Mouse (Mus musculus) heart, embryonic 11.5 days (tissue): ENCODE measurements at regions not wholly inside any gene's neighbourhood (a gene's known extent, or its start where the extent isn't known, plus 50 kb on each side); places are given as distances from the start of the nearest gene placed in this dataset.

Experiments
- ATAC-seq: fragments of 200-750 bp; cut with Nextera tagmentation; replicated peaks from 2 replicates; pipeline ENCODE4 v1.8.0; 2017; ENCODE audit warnings: moderate library complexity; ENCODE audit not compliant: insufficient number of reproducible peaks, low FRiP score, low TSS enrichment
- H3K27ac ChIP-seq: fragments of 300-500 bp; sonication (generic); 2 replicates; pipeline ENCODE4 v1.5.1; 2014; ENCODE audit warnings: mild to moderate bottlenecking, low read depth, low read length
- H3K27me3 ChIP-seq: fragments of 300-500 bp; sonication (generic); 2 replicates; pipeline ENCODE4 v1.6.1; 2014; ENCODE audit warnings: mild to moderate bottlenecking, low read length, mixed read lengths; ENCODE audit not compliant: control insufficient read depth, insufficient read depth
- H3K36me3 ChIP-seq: fragments of 300-500 bp; sonication (generic); 2 replicates; pipeline ENCODE4 v1.6.1; 2014; ENCODE audit warnings: mild to moderate bottlenecking, low read length, moderate library complexity, mixed read lengths; ENCODE audit not compliant: control insufficient read depth, insufficient read depth
- H3K4me1 ChIP-seq: fragments of 300-500 bp; sonication (generic); 2 replicates; pipeline ENCODE4 v1.6.1; 2014; ENCODE audit warnings: low read length; ENCODE audit not compliant: control insufficient read depth, insufficient read depth
- H3K4me2 ChIP-seq: fragments of 300-500 bp; sonication (generic); 2 replicates; pipeline ENCODE4 v1.6.1; 2014; ENCODE audit warnings: mild to moderate bottlenecking, moderate library complexity
- H3K4me3 ChIP-seq: fragments of 300-500 bp; sonication (generic); 2 replicates; pipeline ENCODE4 v1.5.1; 2014; ENCODE audit warnings: low read depth, low read length
- H3K9ac ChIP-seq: fragments of 300-500 bp; sonication (generic); 2 replicates; pipeline ENCODE4 v1.6.1; 2014; ENCODE audit warnings: mild to moderate bottlenecking, low read depth, low read length, moderate library complexity
- H3K9me3 ChIP-seq: fragments of 300-500 bp; sonication (generic); replicated peaks from 2 replicates; pipeline ENCODE4 v1.6.1; 2016; ENCODE audit warnings: low read length; ENCODE audit not compliant: control insufficient read depth
- WGBS: fragments of 180-500 bp; shearing (Covaris S2); extraction: QIAGEN DNeasy Blood & Tissue Kit; methylation state at CpG from one replicate; pipeline ENCODE4 v1.1.7; 2014; ENCODE audit not compliant: insufficient replicate concordance; 5-methylcytosine and 5-hydroxymethylcytosine counted together

- no peak overlapping the region for H3K27ac ChIP-seq
- H3K4me2 ChIP-seq, result no peak overlapping the region
- no peaks in the 10 kb centered on the region for H3K36me3 ChIP-seq
- H3K9me3 ChIP-seq, result no peaks in the 10 kb centered on the region
- H3K27me3 ChIP-seq, result no peaks in the 10 kb centered on the region
- 74% methylated on average over 6 of the region's 6 CpGs for WGBS
- ATAC-seq, result no peak
- no peak overlapping the region for H3K4me3 ChIP-seq
- H3K4me1 ChIP-seq, result no peaks in the 10 kb centered on the region
- no peak overlapping the region for H3K9ac ChIP-seq
Measured at GRCm38 (mm10) chr15:52095629-52096190, 1789.0 kb upstream of the Gm7489 start.

- Histone ChIP-seq H3K4me2 (no peak overlapping the region), H3K9ac (no peak overlapping the region), H3K4me3 (no peak overlapping the region), H3K9me3 (no peaks in the 10 kb centered on the region), H3K27ac (no peak overlapping the region), H3K27me3 (no peaks in the 10 kb centered on the region), H3K36me3 (no peaks in the 10 kb centered on the region), H3K4me1 (no peaks in the 10 kb centered on the region)
- ATAC-seq, result no peak
- 86% methylated on average over 2 of the region's 2 CpGs for WGBS
Measured at GRCm38 (mm10) chr15:52108761-52109160, 1775.9 kb upstream of the Gm7489 start.

GRCm38 (mm10) chr15:52114368-52115036 is 1770.2 kb upstream of the Gm7489 start:
- 67% methylated on average over 2 of the region's 2 CpGs for WGBS
- Histone ChIP-seq H3K9ac (no peak overlapping the region), H3K36me3 (no peaks in the 10 kb centered on the region), H3K4me2 (no peak overlapping the region), H3K27ac (no peak overlapping the region), H3K27me3 (no peaks in the 10 kb centered on the region), H3K4me3 (no peak overlapping the region), H3K4me1 (no peaks in the 10 kb centered on the region), H3K9me3 (no peaks in the 10 kb centered on the region)
- ATAC-seq, result no peak

- Histone ChIP-seq H3K27ac (no peak overlapping the region), H3K4me3 (no peak overlapping the region), H3K4me2 (no peak overlapping the region), H3K27me3 (no peaks in the 10 kb centered on the region), H3K36me3 (no peaks in the 10 kb centered on the region), H3K9me3 (no peaks in the 10 kb centered on the region), H3K9ac (no peak overlapping the region), H3K4me1 (no peaks in the 10 kb centered on the region)
- 67% methylated on average over 3 of the region's 3 CpGs for WGBS
- no peak for ATAC-seq
Measured at GRCm38 (mm10) chr15:52136693-52137092, 1748.0 kb upstream of the Gm7489 start.

- WGBS, result 21% methylated on average over 5 of the region's 5 CpGs
- H3K27me3 ChIP-seq, result no peaks in the 10 kb centered on the region
- no peaks in the 10 kb centered on the region for H3K4me1 ChIP-seq
- no peaks in the 10 kb centered on the region for H3K9me3 ChIP-seq
- no peak for ATAC-seq
- H3K9ac ChIP-seq, result no peak overlapping the region
- H3K27ac ChIP-seq, result no peak overlapping the region
- H3K36me3 ChIP-seq, result no peaks in the 10 kb centered on the region
- no peak overlapping the region for H3K4me2 ChIP-seq
- no peak overlapping the region for H3K4me3 ChIP-seq
Measured at GRCm38 (mm10) chr15:52153421-52153820, 1731.3 kb upstream of the Gm7489 start.

GRCm38 (mm10) chr15:52155784-52156183 is 1728.9 kb upstream of the Gm7489 start:
- no peaks in the 10 kb centered on the region for H3K9me3 ChIP-seq
- no peak overlapping the region for H3K4me3 ChIP-seq
- H3K9ac ChIP-seq, result no peak overlapping the region
- H3K4me2 ChIP-seq, result no peak overlapping the region
- H3K27ac ChIP-seq, result no peak overlapping the region
- WGBS, result 56% methylated on average over 1 of the region's 1 CpGs
- no peak for ATAC-seq
- H3K4me1 ChIP-seq, result no peaks in the 10 kb centered on the region
- no peaks in the 10 kb centered on the region for H3K27me3 ChIP-seq
- H3K36me3 ChIP-seq, result no peaks in the 10 kb centered on the region

GRCm38 (mm10) chr15:52156779-52157178 is 1727.9 kb upstream of the Gm7489 start:
- no peak overlapping the region for H3K9ac ChIP-seq
- no peaks in the 10 kb centered on the region for H3K9me3 ChIP-seq
- no peaks in the 10 kb centered on the region for H3K36me3 ChIP-seq
- H3K27me3 ChIP-seq, result no peaks in the 10 kb centered on the region
- 69% methylated on average over 4 of the region's 4 CpGs for WGBS
- H3K4me3 ChIP-seq, result no peak overlapping the region
- no peaks in the 10 kb centered on the region for H3K4me1 ChIP-seq
- H3K27ac ChIP-seq, result no peak overlapping the region
- no peak for ATAC-seq
- no peak overlapping the region for H3K4me2 ChIP-seq

GRCm38 (mm10) chr15:52160181-52161088 is 1724.3 kb upstream of the Gm7489 start:
- no peak for ATAC-seq
- Histone ChIP-seq H3K36me3 (no peaks in the 10 kb centered on the region), H3K4me2 (peak overlapping the region; percentile 45), H3K27ac (no peak overlapping the region), H3K4me1 (no peaks in the 10 kb centered on the region), H3K9ac (no peak overlapping the region), H3K4me3 (no peak overlapping the region), H3K9me3 (no peaks in the 10 kb centered on the region), H3K27me3 (no peaks in the 10 kb centered on the region)
- WGBS, result 24% methylated on average over 18 of the region's 18 CpGs
